Mouse (Mus musculus) layer of hippocampus, adult 9-11 months (tissue): ENCODE measurements at regions not wholly inside any gene's neighbourhood (a gene's known extent, or its start where the extent isn't known, plus 50 kb on each side); places are given as distances from the start of the nearest gene placed in this dataset.
A peak's percentile ranks its signal among the peaks of the same experiment; 100 is the strongest.

Experiments used
- DNase-seq: peaks from one replicate; pipeline ENCODE4 v3.0.0; 2022

- peak; percentile 47 for DNase-seq
These were observed 314.7 kb upstream of the Gm12728 start for GRCm38 (mm10) chr4:105474765-105475560.

GRCm38 (mm10) chr4:105476332-105476731 lies 313.3 kb upstream of the Gm12728 start:
- DNase-seq = no peak

- DNase-seq = no peak
These were observed 303.3 kb upstream of the Gm12728 start for GRCm38 (mm10) chr4:105486376-105486775.

- DNase-seq = no peak
These were observed 293.5 kb upstream of the Gm12728 start for GRCm38 (mm10) chr4:105496176-105496575.

- DNase-seq = no peak
These were observed 283.5 kb upstream of the Gm12728 start for GRCm38 (mm10) chr4:105506190-105506589.

- no peak for DNase-seq
These were observed 282.4 kb upstream of the Gm12728 start for GRCm38 (mm10) chr4:105507221-105507620.

- no peak for DNase-seq
These were observed 280.6 kb upstream of the Gm12728 start for GRCm38 (mm10) chr4:105509091-105509490.

- no peak for DNase-seq
These were observed 279.3 kb upstream of the Gm12728 start for GRCm38 (mm10) chr4:105510406-105510805.

- no peak for DNase-seq
These were observed 264.5 kb upstream of the Gm12728 start for GRCm38 (mm10) chr4:105525135-105525534.

- no peak for DNase-seq
These were observed 262.9 kb upstream of the Gm12728 start for GRCm38 (mm10) chr4:105526755-105527154.

GRCm38 (mm10) chr4:105527316-105527715 lies 262.4 kb upstream of the Gm12728 start:
- no peak for DNase-seq

GRCm38 (mm10) chr4:105531651-105532425 lies 257.8 kb upstream of the Gm12728 start:
- no peak for DNase-seq

- no peak for DNase-seq
These were observed 254.2 kb upstream of the Gm12728 start for GRCm38 (mm10) chr4:105535451-105535850.

GRCm38 (mm10) chr4:105545486-105545885 lies 244.2 kb upstream of the Gm12728 start:
- no peak for DNase-seq

GRCm38 (mm10) chr4:105549744-105550440 lies 239.8 kb upstream of the Gm12728 start:
- no peak for DNase-seq

- DNase-seq = no peak
These were observed 237.5 kb upstream of the Gm12728 start for GRCm38 (mm10) chr4:105551966-105552685.

- no peak for DNase-seq
These were observed 234.7 kb upstream of the Gm12728 start for GRCm38 (mm10) chr4:105554994-105555393.

GRCm38 (mm10) chr4:105555941-105556340 lies 233.7 kb upstream of the Gm12728 start:
- DNase-seq = peak; percentile 6

GRCm38 (mm10) chr4:105557396-105557795 lies 232.3 kb upstream of the Gm12728 start:
- no peak for DNase-seq

- no peak for DNase-seq
These were observed 229.6 kb upstream of the Gm12728 start for GRCm38 (mm10) chr4:105560055-105560454.

GRCm38 (mm10) chr4:105560781-105561180 lies 228.9 kb upstream of the Gm12728 start:
- no peak for DNase-seq

- DNase-seq = no peak
These were observed 228.1 kb upstream of the Gm12728 start for GRCm38 (mm10) chr4:105561611-105562010.

GRCm38 (mm10) chr4:105565796-105566195 lies 223.9 kb upstream of the Gm12728 start:
- DNase-seq = no peak
